Mouse (Mus musculus) testis, adult 2 months (tissue): Measurements from ENCODE around the gene Ttc9b.
"Not testable (repeated sequence)": the region's sequence is repeated elsewhere in the genome, so short reads cannot be mapped to it uniquely, and the experiment has no call there.

Source experiments
- CTCF ChIP-seq: fragments of 200-500 bp; IDR thresholded peaks from 2 replicates; pipeline ENCODE4 v1.5.1; 2012; ENCODE audit warnings: low read depth, mild to moderate bottlenecking, inconsistent platforms, low read length, moderate library complexity; ENCODE audit not compliant: control insufficient read depth, insufficient read depth, insufficient replicate concordance
- POLR2A ChIP-seq: fragments of 200-500 bp; IDR thresholded peaks from 2 replicates; pipeline ENCODE4 v1.6.1; 2012; ENCODE audit warnings: low read depth, mild to moderate bottlenecking, inconsistent platforms, low read length, moderate library complexity; ENCODE audit not compliant: control insufficient read depth

GRCm38 (mm10) chr7:27635094-27635493 is 18.6 kb upstream of the Ttc9b start:
- not testable (repeated sequence) for TF ChIP-seq CTCF, POLR2A
